Mouse (Mus musculus) layer of hippocampus, adult 2 months (tissue): Measurements from ENCODE around the gene Isg20l2. TPM values are rescaled to one million over a fixed set of nuclear protein-coding genes. Genes with fewer than 3 reads are reported as not detected.

ENCODE experiments used
- DNase-seq, 2 experiments: peaks; one replicate each; pipeline ENCODE4 v3.0.0; 2022; ENCODE audit warnings: low spot score in 2 of 2
- H3K27ac ChIP-seq: fragments of 200-600 bp; 2 replicates; pipeline ENCODE4 v1.8.1; 2022
- H3K4me3 ChIP-seq: fragments of 200-600 bp; 2 replicates; pipeline ENCODE4 v1.8.1; 2022; ENCODE audit warnings: mild to moderate bottlenecking
- CTCF ChIP-seq: fragments of 200-600 bp; conservative IDR thresholded peaks from 2 replicates; pipeline ENCODE4 v1.8.1; 2022; ENCODE audit warnings: antibody characterized with exemption, mild to moderate bottlenecking, moderate library complexity
- total RNA-seq, 2 experiments: library from RNA; stranded (reverse); gene quantifications; 2 replicates each; pipeline ENCODE4 v1.2.3; 2021

The Isg20l2 gene
- total RNA-seq, 2 experiments from 2014 or later, result 14.2 to 15.8 TPM

- no peak for DNase-seq
- TF ChIP-seq CTCF, result no peak
- H3K27ac ChIP-seq, result no peak overlapping the region
- H3K4me3 ChIP-seq, result no peak overlapping the region
Observed at GRCm38 (mm10) chr3:87989935-87990334, 59.8 kb downstream of the Isg20l2 start.

Other genes starting within 250 kb of the Isg20l2 start
- gene Lrrc71, start 181.7 kb upstream of the Isg20l2 start, total RNA-seq, result 1 to 10 TPM in 1 of 2 experiments, under 1 TPM in 1; 0.91 to 1.9 TPM
- gene Ntrk1, start 135.2 kb upstream of the Isg20l2 start, total RNA-seq, result under 1 TPM; 0.13 to 0.27 TPM
- under 1 TPM; 0.18 to 0.39 TPM for gene Insrr, start 133.4 kb upstream of the Isg20l2 start, total RNA-seq
- gene Pear1, start 106.0 kb upstream of the Isg20l2 start, total RNA-seq, result 10 to 100 TPM in 1 of 2 experiments, 1 to 10 TPM in 1; 9.2 to 13.1 TPM
- gene Sh2d2a, start 83.6 kb upstream of the Isg20l2 start, total RNA-seq, result not detected
- 10 to 100 TPM; 58.0 to 60.0 TPM for gene Prcc, start 44.7 kb upstream of the Isg20l2 start, total RNA-seq
- 100 to 1,000 TPM; 140 to 146 TPM for gene Hdgf, start 24.0 kb upstream of the Isg20l2 start, total RNA-seq
- gene Mrpl24, start 10.8 kb upstream of the Isg20l2 start, total RNA-seq, result 10 to 100 TPM; 54.3 to 55.1 TPM
- gene Rrnad1, start 403 bp downstream of the Isg20l2 start, total RNA-seq, result 10 to 100 TPM; 24.7 to 27.4 TPM
- gene Crabp2, start 18.4 kb downstream of the Isg20l2 start, total RNA-seq, result 1 to 10 TPM; 1.6 to 3.7 TPM
- 1 to 10 TPM; 4.0 to 4.8 TPM for gene Nes, start 40.8 kb downstream of the Isg20l2 start, total RNA-seq
- 100 to 1,000 TPM; 309 to 328 TPM for gene Bcan, start 69.9 kb downstream of the Isg20l2 start, total RNA-seq
- 10 to 100 TPM; 16.2 to 16.5 TPM for gene Hapln2, start 97.3 kb downstream of the Isg20l2 start, total RNA-seq
- 10 to 100 TPM; 15.0 to 16.5 TPM for gene Gpatch4, start 112.8 kb downstream of the Isg20l2 start, total RNA-seq
- gene Naxe, start 128.2 kb downstream of the Isg20l2 start, total RNA-seq, result 10 to 100 TPM; 79.2 to 81.8 TPM
- not detected for gene Ttc24, start 148.0 kb downstream of the Isg20l2 start, total RNA-seq
- gene Iqgap3, start 151.7 kb downstream of the Isg20l2 start, total RNA-seq, result under 1 TPM; 0.25 to 0.59 TPM
- 100 to 1,000 TPM; 206 to 210 TPM for gene Mef2d, start 212.1 kb downstream of the Isg20l2 start, total RNA-seq